Mouse (Mus musculus) kidney, embryonic 14.5 days (tissue): ENCODE measurements around the gene Fgf2. TPM values are rescaled to one million over a fixed set of nuclear protein-coding genes. Genes with fewer than 3 reads are reported as not detected.

Source experiments
- ATAC-seq: fragments of 200-750 bp; cut with Nextera tagmentation; 2 replicates; pipeline ENCODE4 v1.8.0; 2017; ENCODE audit warnings: moderate number of reproducible peaks, mild to moderate bottlenecking, moderate TSS enrichment, moderate library complexity; ENCODE audit not compliant: low FRiP score, low TSS enrichment
- H3K27ac ChIP-seq: fragments of 300-500 bp; sonication (generic); 2 replicates; pipeline ENCODE4 v1.5.1; 2014; ENCODE audit warnings: low read depth, mild to moderate bottlenecking, low read length, moderate library complexity, mixed read lengths
- H3K27me3 ChIP-seq: fragments of 300-500 bp; sonication (generic); 2 replicates; pipeline ENCODE4 v1.6.1; 2014; ENCODE audit warnings: mild to moderate bottlenecking, low read length; ENCODE audit not compliant: control insufficient read depth, insufficient read depth
- H3K36me3 ChIP-seq: fragments of 300-500 bp; sonication (generic); 2 replicates; pipeline ENCODE4 v1.6.1; 2014; ENCODE audit warnings: low read length, mixed read lengths; ENCODE audit not compliant: control insufficient read depth, insufficient read depth
- H3K4me1 ChIP-seq: fragments of 300-500 bp; sonication (generic); 2 replicates; pipeline ENCODE4 v1.6.1; 2014; ENCODE audit warnings: low read length, mixed read lengths; ENCODE audit not compliant: control insufficient read depth, insufficient read depth
- H3K4me2 ChIP-seq: fragments of 300-500 bp; sonication (generic); replicated peaks from 2 replicates; pipeline ENCODE4 v1.6.1; 2014; ENCODE audit warnings: low read depth, mild to moderate bottlenecking, low read length
- H3K4me3 ChIP-seq: fragments of 300-500 bp; sonication (generic); 2 replicates; pipeline ENCODE4 v1.5.1; 2014; ENCODE audit warnings: mild to moderate bottlenecking, low read length
- H3K9ac ChIP-seq: fragments of 300-500 bp; sonication (generic); 2 replicates; pipeline ENCODE4 v1.6.1; 2014; ENCODE audit warnings: low read depth, mild to moderate bottlenecking, low read length, moderate library complexity
- H3K9me3 ChIP-seq: fragments of 300-500 bp; sonication (generic); 2 replicates; pipeline ENCODE4 v1.6.1; 2016; ENCODE audit warnings: low read length; ENCODE audit not compliant: control insufficient read depth
- WGBS: fragments of 180-500 bp; shearing (Covaris S2); extraction: QIAGEN DNeasy Blood & Tissue Kit; methylation state at CpG from one replicate; pipeline ENCODE4 v1.1.7; 2014; 5-methylcytosine and 5-hydroxymethylcytosine counted together
- polyA plus RNA-seq: library from polyadenylated mRNA; unstranded; fragments of >200 nt; fragmentation: Nextera tagmentation; extraction: Ambion mirVana; gene quantifications from 2 replicates; pipeline ENCODE4 v1.2.1, GENCODE M21; 2014

Gene Fgf2
- polyA plus RNA-seq, 1 experiment from 2014 or later: 2.2 TPM

DNA sequence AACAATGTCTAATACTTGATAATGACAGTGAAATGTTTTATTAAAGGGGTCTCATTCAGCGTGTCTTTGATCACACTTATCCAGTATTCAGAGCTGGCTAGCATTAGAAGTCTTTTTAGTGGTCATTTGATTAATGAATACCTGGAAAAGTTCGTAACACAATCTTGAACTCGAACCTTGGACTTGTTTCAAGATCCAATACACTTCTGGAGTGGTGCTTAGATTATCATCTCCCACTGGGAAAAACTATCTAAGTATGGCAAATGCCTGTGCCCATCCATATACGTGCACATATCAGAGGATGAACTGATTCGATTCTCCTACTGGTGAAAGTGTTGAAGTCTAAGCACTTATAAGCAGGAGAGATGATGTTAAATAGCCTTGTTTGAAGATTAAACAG is 70.2 kb downstream of the Fgf2 start:
- Histone ChIP-seq H3K27ac (peak overlapping the region; percentile 87; the same call in 1 of the 2 replicates), H3K9ac (peak overlapping the region; percentile 72; the same call in 1 of the 2 replicates), H3K4me2 (peak overlapping the region; percentile 76), H3K4me3 (peak overlapping the region; percentile 76), H3K36me3 (no peaks in the 10 kb centered on the region), H3K9me3 (no peaks in the 10 kb centered on the region), H3K27me3 (no peaks in the 10 kb centered on the region), H3K4me1 (peaks cover 5% of the 10 kb centered on the region)
- no peak for ATAC-seq
- WGBS: 82% methylated on average over 5 of the region's 5 CpGs

GRCm38 (mm10) chr3:37418961-37419457 is 70.9 kb downstream of the Fgf2 start:
- Histone ChIP-seq H3K36me3 (no peaks in the 10 kb centered on the region), H3K9ac (peak overlapping the region; percentile 72), H3K4me2 (peak overlapping the region; percentile 76), H3K9me3 (no peaks in the 10 kb centered on the region), H3K27me3 (no peaks in the 10 kb centered on the region), H3K27ac (peak overlapping the region; percentile 87), H3K4me1 (peaks cover 5% of the 10 kb centered on the region), H3K4me3 (peak overlapping the region; percentile 76)
- peak; percentile 38; the same call in 1 of the 2 replicates for ATAC-seq
- WGBS: 0% methylated on average over 30 of the region's 30 CpGs

DNA sequence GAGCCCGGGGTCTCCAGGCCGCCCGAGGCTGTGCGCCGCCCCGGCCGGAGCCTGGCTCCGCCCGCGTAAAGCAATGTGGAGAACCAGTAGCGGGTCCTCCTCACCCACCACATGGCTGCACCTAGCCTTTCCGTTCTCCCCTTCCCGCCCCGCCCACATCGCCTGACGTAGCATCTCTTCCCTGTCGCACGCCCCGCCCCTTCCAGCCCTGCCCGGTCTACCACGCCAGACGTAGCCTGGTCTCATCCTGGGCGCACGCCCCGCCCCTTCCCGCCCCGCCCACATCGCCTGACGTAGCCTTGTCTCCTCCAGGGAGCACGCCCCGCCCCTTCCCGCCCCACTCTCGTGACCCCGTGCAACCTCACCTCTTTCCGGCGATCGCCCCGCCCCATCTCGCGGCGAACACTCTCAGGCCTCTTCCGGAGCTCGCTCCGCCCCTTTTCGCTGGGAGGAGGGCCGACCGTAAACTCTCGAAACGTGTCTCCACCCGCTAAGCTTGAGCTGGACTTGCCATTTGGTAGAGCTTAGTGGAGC is 71.4 kb downstream of the Fgf2 start, which contains the start of gene Spata5:
Gene Spata5, plus strand, starts transcription at position 439 of the 534 bp plus-strand sequence.
- under 1% methylated on average over 50 of the region's 50 CpGs for WGBS

GRCm38 (mm10) chr3:37420072-37420471 is 71.9 kb downstream of the Fgf2 start, which contains the start of gene Nudt6:
Gene Nudt6 (minus strand): TSS chr3:37420211.
- no peaks in the 10 kb centered on the region for H3K27me3 ChIP-seq

More for the DNA sequence above, 71.4 kb downstream of the Fgf2 start, which contains the start of gene Spata5:
- Histone ChIP-seq H3K36me3 (no peaks in the 10 kb centered on the region; the same call in 1 of the 2 replicates), H3K27me3 (no peaks in the 10 kb centered on the region), H3K4me1 (peaks cover 5% of the 10 kb centered on the region), H3K9me3 (no peaks in the 10 kb centered on the region), H3K4me2 (peak within 1 kb of the TSS; percentile 91), H3K27ac (peak within 1 kb of the TSS; percentile 93), H3K9ac (peak within 1 kb of the TSS; percentile 86), H3K4me3 (peak within 1 kb of the TSS; percentile 95)
- peak; percentile 95 for ATAC-seq

GRCm38 (mm10) chr3:37420641-37421040 is 72.5 kb downstream of the Fgf2 start:
- peak overlapping the region; percentile 86 for H3K9ac ChIP-seq

More at GRCm38 (mm10) chr3:37420072-37420471, 71.9 kb downstream of the Fgf2 start, which contains the start of gene Nudt6:
- Histone ChIP-seq H3K4me1 (peaks cover 5% of the 10 kb centered on the region), H3K4me2 (peak within 1 kb of the TSS; percentile 91), H3K36me3 (peaks cover 5% of the 10 kb centered on the region; the same call in 1 of the 2 replicates), H3K9ac (peak within 1 kb of the TSS; percentile 86), H3K9me3 (no peaks in the 10 kb centered on the region), H3K4me3 (peak within 1 kb of the TSS; percentile 95), H3K27ac (peak within 1 kb of the TSS; percentile 93)
- ATAC-seq: peak; percentile 80
- under 1% methylated on average over 50 of the region's 50 CpGs for WGBS

GRCm38 (mm10) chr3:37421179-37421578 is 73.0 kb downstream of the Fgf2 start:
- no peak for ATAC-seq
- peaks cover 13% of the 10 kb centered on the region for H3K36me3 ChIP-seq
- 13% methylated on average over 3 of the region's 3 CpGs for WGBS
- peak overlapping the region; percentile 86 for H3K9ac ChIP-seq
- no peaks in the 10 kb centered on the region for H3K27me3 ChIP-seq
- peak overlapping the region; percentile 95 for H3K4me3 ChIP-seq
- H3K4me1 ChIP-seq: peaks cover 5% of the 10 kb centered on the region
- no peaks in the 10 kb centered on the region for H3K9me3 ChIP-seq
- H3K4me2 ChIP-seq: peak overlapping the region; percentile 91
- no peak overlapping the region for H3K27ac ChIP-seq

More at GRCm38 (mm10) chr3:37420641-37421040, 72.5 kb downstream of the Fgf2 start:
- H3K27me3 ChIP-seq: no peaks in the 10 kb centered on the region
- under 1% methylated on average over 24 of the region's 24 CpGs for WGBS
- peak overlapping the region; percentile 93 for H3K27ac ChIP-seq
- H3K9me3 ChIP-seq: no peaks in the 10 kb centered on the region
- H3K4me3 ChIP-seq: peak overlapping the region; percentile 95
- peaks cover 9% of the 10 kb centered on the region; the same call in 1 of the 2 replicates for H3K36me3 ChIP-seq
- H3K4me2 ChIP-seq: peak overlapping the region; percentile 91
- H3K4me1 ChIP-seq: peaks cover 5% of the 10 kb centered on the region
- 0 out of 2 replicates have a peak, but pooled peaks have one; percentile 1 for ATAC-seq

- H3K27me3 ChIP-seq: no peaks in the 10 kb centered on the region
- ATAC-seq: no peak
- H3K9me3 ChIP-seq: no peaks in the 10 kb centered on the region
- H3K4me2 ChIP-seq: no peak overlapping the region
- H3K27ac ChIP-seq: no peak overlapping the region
- H3K9ac ChIP-seq: no peak overlapping the region
- peaks cover 4% of the 10 kb centered on the region for H3K4me1 ChIP-seq
- peaks cover 28% of the 10 kb centered on the region for H3K36me3 ChIP-seq
- no peak overlapping the region for H3K4me3 ChIP-seq
- 92% methylated on average over 3 of the region's 3 CpGs for WGBS
Measured at GRCm38 (mm10) chr3:37426069-37426468, 77.9 kb downstream of the Fgf2 start.

- no peak overlapping the region for H3K27ac ChIP-seq
- no peaks in the 10 kb centered on the region for H3K27me3 ChIP-seq
- no peak overlapping the region for H3K4me3 ChIP-seq
- H3K9me3 ChIP-seq: no peaks in the 10 kb centered on the region
- no peaks in the 10 kb centered on the region for H3K4me1 ChIP-seq
- peaks cover 42% of the 10 kb centered on the region for H3K36me3 ChIP-seq
- no peak overlapping the region for H3K4me2 ChIP-seq
- no peak overlapping the region for H3K9ac ChIP-seq
- ATAC-seq: no peak
Measured at GRCm38 (mm10) chr3:37430359-37430758, 82.2 kb downstream of the Fgf2 start.

DNA sequence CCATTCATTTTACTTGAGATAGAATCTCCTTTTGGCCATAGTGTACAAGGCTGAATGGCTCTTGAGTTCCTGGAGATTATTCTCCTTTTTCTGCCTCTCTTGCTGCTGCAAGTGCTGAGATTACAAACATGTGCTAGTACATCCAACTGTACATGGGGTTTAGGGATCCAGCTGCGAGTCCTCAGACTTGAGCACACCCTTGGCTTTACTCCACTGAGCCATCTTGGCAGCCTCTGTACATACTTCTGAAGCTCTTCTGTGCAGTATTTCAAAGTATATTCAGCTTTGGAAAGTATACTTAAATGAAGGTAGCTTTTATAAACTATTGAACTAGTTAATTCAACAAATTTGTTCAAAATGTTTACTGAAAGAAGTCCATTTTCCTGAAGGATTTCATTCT is 91.6 kb downstream of the Fgf2 start:
- 91% methylated on average over 1 of the region's 1 CpGs for WGBS
- Histone ChIP-seq H3K27ac (no peak overlapping the region), H3K9me3 (no peaks in the 10 kb centered on the region), H3K36me3 (peaks cover 35% of the 10 kb centered on the region; the same call in 1 of the 2 replicates), H3K4me3 (no peak overlapping the region), H3K4me2 (no peak overlapping the region), H3K27me3 (no peaks in the 10 kb centered on the region), H3K4me1 (no peaks in the 10 kb centered on the region), H3K9ac (no peak overlapping the region)
- no peak for ATAC-seq
